In genomic region chr2:129244446-129245120, GRCm38 (mm10) we compare ENCODE assay signal across 8 mouse cellular contexts. TPM values are rescaled to one million over a fixed set of nuclear protein-coding genes. Genes with fewer than 3 reads are reported as not detected.
DNase-seq lines count a peak whose midpoint lies in the region; ATAC-seq and TF ChIP-seq lines count a peak whose summit lies in the region.

No protein-coding gene starts in this region.

- H3K4me3 ChIP-seq in heart, embryonic 11.5 days (ENCODE audit: low read depth, low read length) = no peak overlapping the region
- H3K4me3 ChIP-seq in liver, embryonic 16.5 days (ENCODE audit: low read depth, low read length) = no peak overlapping the region
- H3K4me3 ChIP-seq in liver, embryonic 11.5 days (ENCODE audit: low read depth, low read length) = no peak overlapping the region
- no peak overlapping the region for H3K4me3 ChIP-seq in hindbrain, embryonic 13.5 days
- no peak overlapping the region for H3K4me3 ChIP-seq in forebrain, postnatal 0 days (ENCODE audit: low read depth, low read length)

- no peak overlapping the region for H3K4me2 ChIP-seq in heart, embryonic 11.5 days
- no peak overlapping the region for H3K4me2 ChIP-seq in liver, embryonic 16.5 days (ENCODE audit: low read depth, low read length)
- H3K4me2 ChIP-seq in liver, embryonic 11.5 days = no peak overlapping the region
- H3K4me2 ChIP-seq in hindbrain, embryonic 13.5 days = no peak overlapping the region
- no peak overlapping the region for H3K4me2 ChIP-seq in forebrain, postnatal 0 days (ENCODE audit: low read depth)

- no peaks in the 10 kb centered on the region for H3K27me3 ChIP-seq in heart, embryonic 11.5 days (ENCODE audit: control insufficient read depth, insufficient read depth, low read length)
- no peaks in the 10 kb centered on the region for H3K27me3 ChIP-seq in liver, embryonic 16.5 days (ENCODE audit: control insufficient read depth, insufficient read depth, low read depth, low read length)
- H3K27me3 ChIP-seq in liver, embryonic 11.5 days (replicated peaks; ENCODE audit: control insufficient read depth, insufficient read depth, low read length) = no peaks in the 10 kb centered on the region
- no peaks in the 10 kb centered on the region for H3K27me3 ChIP-seq in hindbrain, embryonic 13.5 days
- no peaks in the 10 kb centered on the region for H3K27me3 ChIP-seq in forebrain, postnatal 0 days (ENCODE audit: insufficient read depth, low read length)

- no peak for ATAC-seq in heart, embryonic 11.5 days (replicated peaks; ENCODE audit: insufficient number of reproducible peaks, low FRiP score, low TSS enrichment)
- ATAC-seq in liver, embryonic 16.5 days (ENCODE audit: low read depth) = no peak
- ATAC-seq in liver, embryonic 11.5 days (replicated peaks; ENCODE audit: low FRiP score) = no peak
- no peak for ATAC-seq in hindbrain, embryonic 13.5 days (ENCODE audit: low FRiP score)
- ATAC-seq in forebrain, postnatal 0 days = no peak

- no peaks in the 10 kb centered on the region for H3K9me3 ChIP-seq in heart, embryonic 11.5 days (replicated peaks; ENCODE audit: control insufficient read depth, low read length)
- H3K9me3 ChIP-seq in liver, embryonic 16.5 days (replicated peaks; ENCODE audit: control insufficient read depth, low read length) = no peaks in the 10 kb centered on the region
- H3K9me3 ChIP-seq in liver, embryonic 11.5 days (ENCODE audit: control insufficient read depth, low read length) = no peaks in the 10 kb centered on the region
- H3K9me3 ChIP-seq in hindbrain, embryonic 13.5 days = no peaks in the 10 kb centered on the region; the same call in 1 of the 2 replicates
- no peaks in the 10 kb centered on the region for H3K9me3 ChIP-seq in forebrain, postnatal 0 days (ENCODE audit: low read length)

- no peaks in the 10 kb centered on the region for H3K36me3 ChIP-seq in heart, embryonic 11.5 days (ENCODE audit: control insufficient read depth, insufficient read depth, low read length)
- H3K36me3 ChIP-seq in liver, embryonic 16.5 days (ENCODE audit: control insufficient read depth, insufficient read depth) = no peaks in the 10 kb centered on the region
- no peaks in the 10 kb centered on the region for H3K36me3 ChIP-seq in liver, embryonic 11.5 days (ENCODE audit: control insufficient read depth, insufficient read depth, low read length)
- no peaks in the 10 kb centered on the region for H3K36me3 ChIP-seq in hindbrain, embryonic 13.5 days
- no peaks in the 10 kb centered on the region for H3K36me3 ChIP-seq in forebrain, postnatal 0 days (ENCODE audit: insufficient read depth)

- H3K4me1 ChIP-seq in heart, embryonic 11.5 days (ENCODE audit: control insufficient read depth, insufficient read depth, low read length) = peaks cover 27% of the 10 kb centered on the region
- H3K4me1 ChIP-seq in liver, embryonic 16.5 days (ENCODE audit: control insufficient read depth, low read depth, low read length) = peaks cover 39% of the 10 kb centered on the region
- peaks cover 21% of the 10 kb centered on the region for H3K4me1 ChIP-seq in liver, embryonic 11.5 days (replicated peaks; ENCODE audit: control insufficient read depth, insufficient read depth, low read length)
- H3K4me1 ChIP-seq in hindbrain, embryonic 13.5 days (replicated peaks) = no peaks in the 10 kb centered on the region
- no peaks in the 10 kb centered on the region for H3K4me1 ChIP-seq in forebrain, postnatal 0 days (ENCODE audit: insufficient read depth)

- no peak overlapping the region for H3K27ac ChIP-seq in heart, embryonic 11.5 days (ENCODE audit: low read depth, low read length)
- H3K27ac ChIP-seq in liver, embryonic 16.5 days (ENCODE audit: low read length) = 0 out of 2 replicates have a peak overlapping the region, but pooled peaks have one; percentile 13
- no peak overlapping the region for H3K27ac ChIP-seq in liver, embryonic 11.5 days (ENCODE audit: low read depth, low read length)
- H3K27ac ChIP-seq in hindbrain, embryonic 13.5 days = no peak overlapping the region
- H3K27ac ChIP-seq in forebrain, postnatal 0 days (ENCODE audit: low read depth, low read length) = no peak overlapping the region

- H3K9ac ChIP-seq in heart, embryonic 11.5 days (ENCODE audit: low read depth, low read length) = no peak overlapping the region
- no peak overlapping the region for H3K9ac ChIP-seq in liver, embryonic 16.5 days (ENCODE audit: low read depth, low read length)
- H3K9ac ChIP-seq in liver, embryonic 11.5 days (ENCODE audit: low read depth, low read length) = no peak overlapping the region
- H3K9ac ChIP-seq in hindbrain, embryonic 13.5 days = no peak overlapping the region
- H3K9ac ChIP-seq in forebrain, postnatal 0 days = no peak overlapping the region

- DNase-seq in heart, adult 9 months (ENCODE audit: low spot score in 2 of 2) = peak; percentile 21 to 25
- DNase-seq in liver, embryonic 11.5 days (ENCODE audit: low spot score) = no peak
- DNase-seq in ZHBTc4 (ENCODE audit: low read depth, low spot score) = peak; percentile 87
- peak; percentile 44 for DNase-seq in kidney, postnatal 10 days
- DNase-seq in forebrain, postnatal 0 days = no peak

- TF ChIP-seq CTCF in forebrain, postnatal 0 days (IDR thresholded peaks at IDR 0.05; ENCODE audit: low read depth) = no peak

- WGBS in heart, embryonic 11.5 days (ENCODE audit: insufficient replicate concordance) = 78% methylated on average over 20 of the region's 20 CpGs
- 80% methylated on average over 20 of the region's 20 CpGs for WGBS in liver, embryonic 16.5 days (ENCODE audit: insufficient replicate concordance)
- WGBS in liver, embryonic 11.5 days = 76% methylated on average over 20 of the region's 20 CpGs
- 87% methylated on average over 20 of the region's 20 CpGs for WGBS in hindbrain, embryonic 13.5 days
- WGBS in forebrain, postnatal 0 days = 84% methylated on average over 20 of the region's 20 CpGs

RNA-seq across cellular contexts. Expression of gene Slc20a1, which starts 46.0 kb away (rescaled TPM):
- polyA plus RNA-seq in heart, embryonic 11.5 days (2014; fragmentation: Nextera tagmentation; extraction: Ambion mirVana) = 46.9 and 49.3 TPM in 2 replicates
- polyA plus RNA-seq in liver, embryonic 16.5 days (2015; fragmentation: Nextera tagmentation; extraction: Ambion mirVana) = 39.4 and 39.6 TPM in 2 replicates
- 69.5 and 71.8 TPM in 2 replicates for polyA plus RNA-seq in liver, embryonic 11.5 days (2014; fragmentation: Nextera tagmentation; extraction: Ambion mirVana)
- 47.2 and 48.2 TPM in 2 replicates for polyA plus RNA-seq in hindbrain, embryonic 13.5 days (2015; fragmentation: Nextera tagmentation; extraction: Ambion mirVana)
- 68.7 and 73.5 TPM in 2 replicates for total RNA-seq in forebrain, postnatal 0 days (2014; rRNA removed)
- polyA plus RNA-seq in forebrain, postnatal 0 days (2015; fragmentation: Nextera tagmentation; extraction: Ambion mirVana) = 27.4 and 36.5 TPM in 2 replicates

RNA-seq across cellular contexts. Expression of gene Ckap2l, which starts 52.4 kb away (rescaled TPM):
- 59.9 and 67.0 TPM in 2 replicates for polyA plus RNA-seq in heart, embryonic 11.5 days (2014; fragmentation: Nextera tagmentation; extraction: Ambion mirVana)
- 24.6 and 27.2 TPM in 2 replicates for polyA plus RNA-seq in liver, embryonic 16.5 days (2015; fragmentation: Nextera tagmentation; extraction: Ambion mirVana)
- 55.1 and 63.7 TPM in 2 replicates for polyA plus RNA-seq in liver, embryonic 11.5 days (2014; fragmentation: Nextera tagmentation; extraction: Ambion mirVana)
- 10.1 and 11.1 TPM in 2 replicates for polyA plus RNA-seq in hindbrain, embryonic 13.5 days (2015; fragmentation: Nextera tagmentation; extraction: Ambion mirVana)
- total RNA-seq in forebrain, postnatal 0 days (2014; rRNA removed) = 5.3 and 9.1 TPM in 2 replicates
- polyA plus RNA-seq in forebrain, postnatal 0 days (2015; fragmentation: Nextera tagmentation; extraction: Ambion mirVana) = 8.9 and 9.8 TPM in 2 replicates

Comparison
In these comparisons a context has a peak if more than half of its experiments do, and no peak if none do; other contexts are left out.
1. DNase-seq: peak in heart, adult 9 months (2 of 2), ZHBTc4 (single experiment) and kidney, postnatal 10 days (single experiment); none in liver, embryonic 11.5 days (single experiment) and forebrain, postnatal 0 days (single experiment).